Comparison of ENCODE assay signal across 18 mouse cellular contexts in genomic region chr17:11271876-11272275, GRCm38 (mm10).
A peak's percentile ranks its signal among the peaks of the same experiment; 100 is the strongest.
DNase-seq lines count a peak whose midpoint lies in the region; TF ChIP-seq lines count a peak whose summit lies in the region.
"Had no signal": no experiment of that assay in that cellular context is flagged by ENCODE, and none has a peak within 500 bp of the region (broad histone marks: within the 10 kb centered on the region; RNA-seq: fewer than 3 reads in every experiment).

No protein-coding gene starts in this region.

- no peaks in the 10 kb centered on the region for H3K9me3 ChIP-seq in limb, embryonic 10.5 days (replicated peaks)
- H3K9me3 ChIP-seq: embryonic facial prominence, embryonic 12.5 days; heart, embryonic 13.5 days; hindbrain, embryonic 10.5 days; limb, embryonic 12.5 days; midbrain, embryonic 13.5 days had no signal

- no peak overlapping the region for H3K27ac ChIP-seq in limb, embryonic 10.5 days
- H3K27ac ChIP-seq: embryonic facial prominence, embryonic 12.5 days; heart, embryonic 13.5 days; hindbrain, embryonic 10.5 days; limb, embryonic 12.5 days; midbrain, embryonic 13.5 days had no signal

- TF ChIP-seq POLR2A in brain, embryonic 14.5 days (IDR thresholded peaks at IDR 0.05; ENCODE audit: borderline replicate concordance, extremely low read depth, insufficient read depth, insufficient read length, poor library complexity, severe bottlenecking), result no peak

- H3K36me3 ChIP-seq in limb, embryonic 10.5 days, result no peaks in the 10 kb centered on the region
- H3K36me3 ChIP-seq: embryonic facial prominence, embryonic 12.5 days; heart, embryonic 13.5 days; hindbrain, embryonic 10.5 days; limb, embryonic 12.5 days; midbrain, embryonic 13.5 days had no signal

- DNase-seq in frontal cortex, adult 2 months (ENCODE audit: extremely low spot score in 1 of 2, low spot score in 1 of 2), result peak; percentile 53 to 76
- no peak for DNase-seq in frontal cortex, postnatal 25 days (ENCODE audit: low spot score in 2 of 2)
- peak; percentile 54 for DNase-seq in brain, embryonic 14.5 days (ENCODE audit: low read depth)
- DNase-seq in layer of hippocampus, adult 8-10 months (ENCODE audit: low spot score in 2 of 2), result peak; percentile 49 to 65
- peak; percentile 24 for DNase-seq in left cerebral cortex, postnatal 4 days
- no peak for DNase-seq in urinary bladder, postnatal 14 days (ENCODE audit: low spot score)
- no peak for DNase-seq in limb, embryonic 10.5 days (ENCODE audit: low spot score)
- DNase-seq: cerebellum, postnatal 36 days; gastrocnemius, postnatal 14 days; kidney, postnatal 25 days; lung, postnatal 4 days; retina, postnatal 1 day; thymus, adult 2 months had no signal

- intact Hi-C loops in left cerebral cortex, postnatal 4 days (cut with DNase I), result no loop called here

- no peak for TF ChIP-seq CTCF in brain, embryonic 14.5 days (IDR thresholded peaks at IDR 0.05; ENCODE audit: borderline replicate concordance, extremely low read depth, insufficient read depth, insufficient read length)

- H3K4me3 ChIP-seq in limb, embryonic 10.5 days, result no peak overlapping the region
- H3K4me3 ChIP-seq: embryonic facial prominence, embryonic 12.5 days; heart, embryonic 13.5 days; hindbrain, embryonic 10.5 days; limb, embryonic 12.5 days; midbrain, embryonic 13.5 days had no signal

- H3K27me3 ChIP-seq in limb, embryonic 10.5 days (ENCODE audit: low read depth, poor library complexity, severe bottlenecking), result no peaks in the 10 kb centered on the region
- H3K27me3 ChIP-seq: embryonic facial prominence, embryonic 12.5 days; limb, embryonic 12.5 days; midbrain, embryonic 13.5 days had no signal

- H3K4me1 ChIP-seq in limb, embryonic 10.5 days, result no peaks in the 10 kb centered on the region
- H3K4me1 ChIP-seq: embryonic facial prominence, embryonic 12.5 days; heart, embryonic 13.5 days; hindbrain, embryonic 10.5 days; limb, embryonic 12.5 days; midbrain, embryonic 13.5 days had no signal

Comparison
In these comparisons a context has a peak if more than half of its experiments do, and no peak if none do; other contexts are left out.
1. DNase-seq: peak in frontal cortex, adult 2 months (2 of 2), brain, embryonic 14.5 days (single experiment), layer of hippocampus, adult 8-10 months (2 of 2) and left cerebral cortex, postnatal 4 days (single experiment); none in frontal cortex, postnatal 25 days (0 of 2), urinary bladder, postnatal 14 days (single experiment) and limb, embryonic 10.5 days (single experiment).